Comparison of ENCODE assay signal across 9 mouse cellular contexts in genomic region chr3:148977124-148977529, GRCm38 (mm10). TPM values are rescaled to one million over a fixed set of nuclear protein-coding genes. Genes with fewer than 3 reads are reported as not detected.
A peak's percentile ranks its signal among the peaks of the same experiment; 100 is the strongest.
DNase-seq lines count a peak whose midpoint lies in the region; ATAC-seq lines count a peak whose summit lies in the region.
"Had no signal": no experiment of that assay in that cellular context is flagged by ENCODE, and none has a peak within 500 bp of the region (broad histone marks: within the 10 kb centered on the region; RNA-seq: fewer than 3 reads in every experiment).

No protein-coding gene starts in this region.

- peak overlapping the region; percentile 55 for H3K9ac ChIP-seq in forebrain, embryonic 14.5 days (ENCODE audit: low read length)
- H3K9ac ChIP-seq in stomach, embryonic 16.5 days (ENCODE audit: low read length) = 0 out of 2 replicates have a peak overlapping the region, but pooled peaks have one; percentile 3

- peak overlapping the region; percentile 32 for H3K4me3 ChIP-seq in forebrain, embryonic 14.5 days (ENCODE audit: low read depth, low read length)
- peak overlapping the region; percentile 9; the same call in 1 of the 2 replicates for H3K4me3 ChIP-seq in stomach, embryonic 16.5 days (replicated peaks; ENCODE audit: low read length)

- 3% methylated on average over 16 of the region's 16 CpGs for WGBS in forebrain, embryonic 14.5 days
- WGBS in stomach, embryonic 16.5 days = 36% methylated on average over 16 of the region's 16 CpGs

- peak; percentile 71 for ATAC-seq in frontal cortex, adult (ENCODE audit: low TSS enrichment)
- peak; percentile 88 for ATAC-seq in forebrain, embryonic 14.5 days
- no peak for ATAC-seq in stomach, embryonic 16.5 days (ENCODE audit: insufficient read depth, low FRiP score)

- peak overlapping the region; percentile 68 for H3K27ac ChIP-seq in forebrain, embryonic 14.5 days (ENCODE audit: low read depth, low read length)
- no peak overlapping the region for H3K27ac ChIP-seq in stomach, embryonic 16.5 days (ENCODE audit: low read length)

- no peaks in the 10 kb centered on the region for H3K36me3 ChIP-seq in forebrain, embryonic 14.5 days (ENCODE audit: control insufficient read depth, insufficient read depth, low read length)
- no peaks in the 10 kb centered on the region for H3K36me3 ChIP-seq in stomach, embryonic 16.5 days (ENCODE audit: control insufficient read depth, insufficient read depth, low read length)

- no peak for DNase-seq in frontal cortex, postnatal 36 days (ENCODE audit: low spot score in 2 of 2)
- DNase-seq in MN1 (ENCODE audit: low spot score) = peak; percentile 8
- peak; percentile 90 for DNase-seq in forebrain, embryonic 14.5 days (ENCODE audit: low spot score)
- peak; percentile 51 for DNase-seq in left cerebral cortex, postnatal 4 days
- DNase-seq in layer of hippocampus, postnatal 36 days = no peak
- no peak for DNase-seq in thymus, postnatal 25 days

- H3K4me2 ChIP-seq in forebrain, embryonic 14.5 days (ENCODE audit: low read length) = peak overlapping the region; percentile 63
- H3K4me2 ChIP-seq in stomach, embryonic 16.5 days (ENCODE audit: low read depth, low read length) = peak overlapping the region; percentile 31

- H3K4me1 ChIP-seq in forebrain, embryonic 14.5 days (ENCODE audit: control insufficient read depth, insufficient read depth, low read length) = peaks cover 19% of the 10 kb centered on the region
- peaks cover 22% of the 10 kb centered on the region; the same call in 1 of the 2 replicates for H3K4me1 ChIP-seq in stomach, embryonic 16.5 days (ENCODE audit: control insufficient read depth, insufficient read depth, low read length)

- no peaks in the 10 kb centered on the region for H3K9me3 ChIP-seq in forebrain, embryonic 14.5 days (replicated peaks; ENCODE audit: control insufficient read depth, low read length)
- H3K9me3 ChIP-seq in stomach, embryonic 16.5 days (replicated peaks; ENCODE audit: control insufficient read depth, low read length) = no peaks in the 10 kb centered on the region

- intact Hi-C loops in left cerebral cortex, postnatal 4 days (cut with DNase I) = no loop called here

- no peaks in the 10 kb centered on the region for H3K27me3 ChIP-seq in forebrain, embryonic 14.5 days (replicated peaks; ENCODE audit: control insufficient read depth, insufficient read depth, low read length)
- H3K27me3 ChIP-seq in stomach, embryonic 16.5 days (ENCODE audit: control insufficient read depth, insufficient read depth, low read length) = no peaks in the 10 kb centered on the region
- H3K27me3 ChIP-seq: CH12.LX had no signal

RNA-seq across cellular contexts. Expression of gene Adgrl2, which starts 13.2 kb away (rescaled TPM):
- 69.4 and 92.3 TPM in 2 replicates for polyA plus RNA-seq in forebrain, embryonic 14.5 days (2014; fragmentation: Nextera tagmentation; extraction: Ambion mirVana)
- 100 to 1,000 TPM; 258 to 274 TPM for total RNA-seq in left cerebral cortex, postnatal 4 days (2021)
- 36.7 and 39.6 TPM in 2 replicates for polyA plus RNA-seq in stomach, embryonic 16.5 days (2015; fragmentation: Nextera tagmentation; extraction: Ambion mirVana)
- 10 to 100 TPM; 59.1 to 61.5 TPM for total RNA-seq in layer of hippocampus, postnatal 36 days (2021)

Comparison
In these comparisons a context has a peak if more than half of its experiments do, and no peak if none do; other contexts are left out.
1. DNase-seq: peak in MN1 (single experiment), forebrain, embryonic 14.5 days (single experiment) and left cerebral cortex, postnatal 4 days (single experiment); none in frontal cortex, postnatal 36 days (0 of 2), layer of hippocampus, postnatal 36 days (0 of 2) and thymus, postnatal 25 days (single experiment).
2. RNA of gene Adgrl2, which starts 13.2 kb away (total RNA-seq): 258 to 274 TPM in left cerebral cortex, postnatal 4 days; 59.1 to 61.5 TPM in layer of hippocampus, postnatal 36 days; every median in the first group is over 4 times any median in the second.